Mouse (Mus musculus) brain, embryonic 18.5 days (tissue): ENCODE results near the gene Ephb4.

ENCODE experiments used
- DNase-seq: peaks from one replicate; pipeline ENCODE4 v3.0.0-alpha.2; 2012; ENCODE audit warnings: low read depth, low spot score

Ephb4 gene

DNA sequence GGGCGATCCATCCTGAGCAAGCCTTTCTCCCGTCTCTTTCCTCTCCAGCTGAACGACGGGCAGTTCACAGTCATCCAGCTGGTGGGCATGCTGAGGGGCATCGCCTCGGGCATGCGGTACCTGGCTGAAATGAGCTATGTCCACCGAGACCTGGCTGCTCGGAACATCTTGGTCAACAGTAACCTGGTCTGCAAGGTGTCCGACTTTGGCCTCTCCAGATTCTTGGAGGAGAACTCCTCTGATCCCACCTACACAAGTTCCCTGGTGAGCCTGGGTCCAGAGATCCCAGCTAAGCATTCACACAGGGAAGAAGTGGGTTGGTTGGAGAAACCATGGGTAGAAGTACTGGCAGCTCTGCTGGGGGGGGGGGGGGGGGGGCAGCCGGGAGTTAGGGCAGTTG is 19.8 kb downstream of the Ephb4 start:
- no peak for DNase-seq

- DNase-seq = no peak
Observed at GRCm38 (mm10) chr5:137373371-137373950, 23.6 kb downstream of the Ephb4 start.

DNA sequence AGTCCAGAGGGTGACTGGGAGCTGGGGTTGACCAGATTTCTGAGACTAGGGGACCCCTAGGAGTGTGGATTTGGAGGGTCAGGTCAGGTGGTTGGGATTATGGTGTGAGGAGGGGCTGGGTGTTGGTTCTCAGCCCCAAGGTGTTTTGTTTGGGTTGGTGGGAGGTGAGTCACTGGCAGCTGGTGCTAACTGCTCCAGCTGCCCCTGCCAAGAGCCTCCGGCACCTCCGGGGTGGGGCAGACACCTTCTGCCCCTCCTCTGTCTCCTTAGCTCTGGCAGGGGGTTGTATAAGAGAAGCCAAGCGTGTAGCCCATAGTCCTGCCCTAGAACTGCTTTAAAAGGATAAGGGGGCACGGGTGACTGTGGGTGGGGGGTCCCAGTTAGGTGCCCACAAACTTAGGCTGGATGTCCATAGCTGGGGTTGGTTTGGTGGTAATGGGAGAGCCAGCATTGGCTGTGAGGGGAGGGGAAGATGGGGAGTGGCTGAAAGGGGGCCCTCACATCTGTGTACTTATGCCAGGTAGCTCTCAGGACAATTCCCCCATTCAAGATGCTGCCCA is 24.7 kb downstream of the Ephb4 start:
- no peak for DNase-seq

DNA sequence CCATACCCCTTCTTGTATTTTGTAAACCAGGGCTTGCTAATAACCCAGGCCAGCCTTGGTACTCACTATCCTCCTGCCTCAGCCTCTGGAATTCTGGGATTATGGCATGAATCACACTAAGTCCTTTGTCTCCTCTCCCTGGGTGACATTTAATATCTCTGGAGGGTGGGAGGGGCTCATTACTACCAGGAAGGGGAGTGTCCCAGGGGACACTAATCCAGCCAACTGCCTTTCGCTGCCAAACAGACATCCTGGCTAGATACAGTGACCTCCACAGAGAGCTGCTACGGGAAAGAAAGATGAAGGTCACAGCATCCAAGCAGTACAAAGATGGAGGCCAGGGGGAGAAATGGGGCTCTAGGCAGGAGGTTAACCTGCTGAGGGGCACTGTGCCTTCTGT is 25.7 kb downstream of the Ephb4 start:
- DNase-seq = no peak

DNA sequence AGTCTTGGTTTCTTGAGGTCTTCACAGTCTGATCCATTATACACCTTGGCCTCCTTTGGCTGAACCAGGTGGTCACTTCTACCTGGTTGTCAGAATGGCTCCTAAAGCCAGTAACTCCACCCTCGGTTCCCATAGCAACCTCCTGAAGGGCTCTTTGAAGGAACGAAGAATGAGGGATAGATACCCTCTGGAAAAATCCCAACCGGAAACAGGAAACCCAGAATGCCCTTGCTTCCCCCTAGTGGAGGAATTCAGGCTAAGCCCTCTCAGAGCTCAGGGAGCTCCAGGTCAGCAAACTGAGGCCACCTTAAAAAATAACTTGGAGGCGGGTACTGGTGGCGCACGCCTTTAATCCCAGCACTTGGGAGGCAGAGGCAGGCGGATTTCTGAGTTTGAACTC is 26.3 kb downstream of the Ephb4 start:
- DNase-seq = no peak

DNA sequence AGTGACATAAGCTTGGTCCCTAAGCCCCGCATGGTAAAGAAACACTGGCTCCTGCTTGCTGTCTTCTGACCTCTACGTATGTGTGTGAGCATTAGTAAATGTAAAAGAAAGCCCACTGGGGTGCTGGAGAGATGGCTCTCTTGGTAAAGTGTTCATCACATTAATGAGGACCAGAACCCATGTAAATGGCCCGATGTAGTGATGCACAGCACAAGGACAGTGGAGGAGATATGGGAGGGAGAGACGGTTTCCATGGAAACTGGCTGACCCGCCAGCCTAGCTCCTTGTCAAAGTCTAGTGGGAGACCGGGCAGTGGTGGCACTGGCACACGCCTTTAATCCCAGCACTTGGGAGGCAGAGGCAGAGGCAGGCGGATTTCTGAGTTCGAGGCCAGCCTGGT is 26.8 kb downstream of the Ephb4 start:
- DNase-seq = no peak

- no peak for DNase-seq
Observed at GRCm38 (mm10) chr5:137377176-137377575, 27.3 kb downstream of the Ephb4 start.

GRCm38 (mm10) chr5:137377603-137378002 is 27.7 kb downstream of the Ephb4 start:
- no peak for DNase-seq

- no peak for DNase-seq
Observed at GRCm38 (mm10) chr5:137381152-137381551, 31.2 kb downstream of the Ephb4 start.

- no peak for DNase-seq
Observed at GRCm38 (mm10) chr5:137383441-137383840, 33.5 kb downstream of the Ephb4 start.

DNA sequence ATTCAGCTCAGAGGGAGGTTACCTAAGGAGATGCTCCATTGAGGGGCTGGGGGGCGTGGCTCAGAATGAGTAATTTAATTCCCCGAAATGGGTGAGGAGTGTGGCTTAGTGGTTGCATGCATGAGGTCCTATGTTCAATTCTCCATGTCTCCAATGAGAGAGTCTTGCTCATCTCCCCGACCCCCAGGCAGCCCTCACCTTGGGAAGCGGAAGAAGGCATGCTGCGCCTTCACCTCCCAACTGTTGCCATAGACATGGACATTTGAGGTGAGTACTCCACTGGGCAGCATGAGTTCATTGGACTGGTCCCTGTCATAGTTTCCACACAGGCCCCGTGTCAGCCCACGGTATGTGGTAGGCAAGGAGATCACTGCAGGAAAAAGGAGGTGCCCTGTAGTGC is 36.8 kb downstream of the Ephb4 start:
- no peak for DNase-seq

GRCm38 (mm10) chr5:137391641-137392040 is 41.7 kb downstream of the Ephb4 start:
- DNase-seq = no peak

- DNase-seq = no peak
Observed at GRCm38 (mm10) chr5:137394456-137394855, 44.5 kb downstream of the Ephb4 start.

DNA sequence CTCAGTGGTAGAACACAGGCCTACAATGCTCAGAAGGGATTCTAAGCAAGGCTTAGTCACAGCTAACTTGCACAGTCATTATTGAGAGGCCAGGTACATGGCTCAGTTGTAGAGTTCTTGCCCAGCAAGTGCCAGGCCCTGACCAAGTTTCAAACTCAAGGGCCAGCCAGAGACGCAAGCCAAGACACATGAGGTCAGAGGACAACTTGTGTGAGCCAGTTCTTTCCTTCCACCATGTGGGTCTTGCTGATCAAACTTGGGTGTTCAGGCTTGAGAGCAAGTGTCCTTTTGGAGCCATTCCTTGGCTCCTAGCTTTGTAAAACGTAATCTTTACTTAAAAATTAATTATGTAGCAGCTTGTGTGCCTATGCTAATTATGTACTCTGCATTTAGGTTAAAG is 54.2 kb downstream of the Ephb4 start:
- no peak for DNase-seq

- no peak for DNase-seq
Observed at GRCm38 (mm10) chr5:137409451-137409850, 59.5 kb downstream of the Ephb4 start.

GRCm38 (mm10) chr5:137410066-137410465 is 60.2 kb downstream of the Ephb4 start:
- no peak for DNase-seq

DNA sequence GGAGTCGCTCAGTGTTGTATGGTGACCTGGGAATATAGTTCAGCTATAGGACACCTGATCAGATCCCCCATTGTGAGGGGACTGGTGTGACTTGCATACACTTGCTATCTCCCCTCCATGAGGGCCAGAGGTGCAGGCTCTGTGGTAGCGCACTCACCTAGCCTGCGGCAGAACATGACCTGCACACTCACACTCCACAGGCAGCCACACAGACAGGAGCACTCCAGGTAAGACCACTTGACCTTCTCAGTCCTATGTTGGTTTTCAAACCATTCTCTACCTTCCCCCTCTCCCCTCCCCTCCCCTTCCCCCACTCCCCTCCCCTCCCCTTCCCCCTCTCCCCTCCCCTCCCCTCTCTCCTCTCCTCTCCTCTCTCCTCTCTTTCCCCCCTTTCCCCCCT is 60.6 kb downstream of the Ephb4 start:
- DNase-seq = no peak

DNA sequence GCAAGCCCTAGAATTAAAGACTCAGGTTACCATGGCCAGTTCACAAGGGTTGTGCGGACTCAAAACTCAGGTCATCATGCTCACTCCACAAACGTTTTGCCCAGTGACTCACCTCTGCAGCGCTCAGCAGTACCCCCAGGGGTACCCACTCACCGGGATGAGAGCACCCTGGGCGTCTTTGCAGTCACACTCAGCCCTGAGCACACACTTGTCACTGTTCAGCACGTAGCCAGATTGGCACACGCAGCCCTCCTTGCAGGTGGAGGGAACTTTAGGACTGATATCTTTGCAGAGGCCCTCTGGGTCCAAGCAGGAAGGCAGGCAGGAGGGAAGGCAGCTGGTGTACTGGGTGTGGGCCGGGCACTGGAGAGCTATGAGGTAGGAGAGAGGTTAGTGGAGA is 61.3 kb downstream of the Ephb4 start:
- no peak for DNase-seq

DNA sequence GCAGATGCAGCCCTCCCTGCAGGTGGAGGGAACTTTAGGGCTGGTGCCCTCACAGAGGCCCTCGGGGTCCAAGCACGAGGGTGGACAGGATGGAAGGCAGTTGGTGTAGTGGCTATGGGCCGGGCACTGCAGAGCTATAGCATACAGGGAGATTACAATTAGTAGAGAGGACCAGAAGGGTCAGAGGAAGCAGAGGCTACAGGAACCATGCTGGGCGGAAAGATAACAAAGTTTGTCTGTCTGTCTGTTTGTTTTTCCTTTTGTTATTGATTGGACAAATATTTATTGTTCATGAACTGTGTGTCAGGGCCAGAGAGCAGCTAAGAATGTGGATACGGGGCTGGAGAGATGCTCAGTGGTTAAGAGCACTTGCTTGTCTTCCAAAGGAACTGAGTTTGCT is 64.3 kb downstream of the Ephb4 start:
- DNase-seq = no peak

- DNase-seq = no peak
Observed at GRCm38 (mm10) chr5:137419105-137419504, 69.2 kb downstream of the Ephb4 start.

DNA sequence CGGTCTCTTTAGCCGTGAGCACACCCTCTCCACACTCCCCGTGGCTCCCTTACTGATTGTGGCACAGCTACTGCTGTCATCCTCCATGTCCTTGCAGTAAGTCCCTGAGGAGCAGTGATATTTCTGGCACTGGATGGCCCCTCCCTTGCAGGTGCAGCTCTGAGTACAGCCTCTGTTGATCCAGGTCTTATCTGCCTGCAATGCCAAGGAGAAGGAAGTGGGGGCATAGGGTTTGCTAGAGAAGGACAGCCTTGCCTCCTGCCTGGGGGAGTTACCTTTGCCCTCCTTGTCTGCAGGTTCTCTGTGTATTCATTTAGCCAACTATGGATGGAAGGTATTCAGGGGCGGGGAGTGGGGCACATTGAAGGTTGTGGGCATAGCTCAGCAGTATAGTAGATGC is 69.9 kb downstream of the Ephb4 start:
- no peak for DNase-seq

DNA sequence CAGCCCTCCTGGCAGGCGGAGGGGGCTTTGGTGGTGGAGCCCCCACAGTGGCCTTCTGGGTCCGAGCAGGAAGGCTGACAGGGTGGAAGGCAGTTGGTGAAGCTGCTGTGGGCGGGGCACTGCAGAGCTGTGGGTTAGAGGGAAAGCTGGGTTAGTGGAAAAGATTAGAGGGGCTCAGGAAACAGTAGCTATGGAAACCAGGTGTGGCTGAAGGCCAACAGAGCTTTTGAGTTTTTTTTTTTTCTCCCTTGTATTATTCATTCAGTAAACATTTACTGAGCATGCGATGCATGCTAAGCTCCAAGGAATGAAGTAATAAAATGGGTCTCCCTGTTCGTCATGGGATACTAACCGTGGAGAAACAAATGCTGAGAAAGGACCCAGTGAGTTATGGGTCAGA is 75.7 kb downstream of the Ephb4 start:
- DNase-seq = no peak
